Mouse (Mus musculus) neural tube, embryonic 12.5 days (tissue): ENCODE measurements around the gene Stard13. TPM values are rescaled to one million over a fixed set of nuclear protein-coding genes. Genes with fewer than 3 reads are reported as not detected.

Experiments
- ATAC-seq: fragments of 200-750 bp; cut with Nextera tagmentation; 2 replicates; pipeline ENCODE4 v1.8.0; 2017; ENCODE audit warnings: low read depth, mild to moderate bottlenecking, moderate TSS enrichment, moderate library complexity; ENCODE audit not compliant: low FRiP score
- H3K27ac ChIP-seq: fragments of 300-500 bp; sonication (generic); 2 replicates; pipeline ENCODE4 v1.5.1; 2016
- H3K27me3 ChIP-seq: fragments of 300-500 bp; sonication (generic); replicated peaks from 2 replicates; pipeline ENCODE4 v1.6.1; 2016; ENCODE audit warnings: mild to moderate bottlenecking
- H3K36me3 ChIP-seq: fragments of 300-500 bp; sonication (generic); 2 replicates; pipeline ENCODE4 v1.6.1; 2016; ENCODE audit warnings: mild to moderate bottlenecking
- H3K4me1 ChIP-seq: fragments of 300-500 bp; sonication (generic); 2 replicates; pipeline ENCODE4 v1.6.1; 2016
- H3K4me2 ChIP-seq: fragments of 300-500 bp; sonication (generic); replicated peaks from 2 replicates; pipeline ENCODE4 v1.6.1; 2016; ENCODE audit warnings: mild to moderate bottlenecking
- H3K4me3 ChIP-seq: fragments of 300-500 bp; sonication (generic); 2 replicates; pipeline ENCODE4 v1.5.1; 2016
- H3K9ac ChIP-seq: fragments of 300-500 bp; sonication (generic); 2 replicates; pipeline ENCODE4 v1.6.1; 2016; ENCODE audit warnings: mild to moderate bottlenecking
- H3K9me3 ChIP-seq: fragments of 300-500 bp; sonication (generic); 2 replicates; pipeline ENCODE4 v1.6.1; 2016; ENCODE audit warnings: mild to moderate bottlenecking
- WGBS: fragments of 180-500 bp; shearing (Covaris S2); methylation state at CpG from one replicate; pipeline ENCODE4 v1.1.7; 2016; 5-methylcytosine and 5-hydroxymethylcytosine counted together
- polyA plus RNA-seq: library from polyadenylated mRNA; unstranded; fragments of >200 nt; fragmentation: Nextera tagmentation; extraction: Ambion mirVana; gene quantifications from 2 replicates; pipeline ENCODE4 v1.2.1, GENCODE M21; 2016

The Stard13 gene
- polyA plus RNA-seq, 1 experiment from 2014 or later, result 11.2 TPM

GRCm38 (mm10) chr5:151105054-151105971 is 128.3 kb downstream of the Stard13 start:
- H3K4me1 ChIP-seq, result peaks cover 11% of the 10 kb centered on the region
- H3K4me3 ChIP-seq, result no peak overlapping the region
- no peak overlapping the region for H3K9ac ChIP-seq
- ATAC-seq, result no peak
- no peaks in the 10 kb centered on the region for H3K9me3 ChIP-seq
- H3K4me2 ChIP-seq, result no peak overlapping the region
- 80% methylated on average over 10 of the region's 10 CpGs for WGBS
- no peaks in the 10 kb centered on the region for H3K27me3 ChIP-seq
- H3K27ac ChIP-seq, result no peak overlapping the region
- H3K36me3 ChIP-seq, result no peaks in the 10 kb centered on the region

GRCm38 (mm10) chr5:151104354-151105053 is 129.1 kb downstream of the Stard13 start:
- no peak overlapping the region for H3K4me2 ChIP-seq
- no peak for ATAC-seq
- 61% methylated on average over 9 of the region's 9 CpGs for WGBS
- peaks cover 11% of the 10 kb centered on the region for H3K4me1 ChIP-seq
- H3K9ac ChIP-seq, result no peak overlapping the region
- H3K27me3 ChIP-seq, result no peaks in the 10 kb centered on the region
- no peaks in the 10 kb centered on the region for H3K9me3 ChIP-seq
- H3K4me3 ChIP-seq, result no peak overlapping the region
- no peak overlapping the region for H3K27ac ChIP-seq
- H3K36me3 ChIP-seq, result no peaks in the 10 kb centered on the region

- Histone ChIP-seq H3K36me3 (no peaks in the 10 kb centered on the region), H3K4me2 (no peak overlapping the region), H3K4me3 (no peak overlapping the region), H3K27ac (no peak overlapping the region), H3K9ac (no peak overlapping the region), H3K27me3 (no peaks in the 10 kb centered on the region), H3K9me3 (no peaks in the 10 kb centered on the region), H3K4me1 (peaks cover 8% of the 10 kb centered on the region)
- ATAC-seq, result no peak
- 79% methylated on average over 4 of the region's 4 CpGs for WGBS
These were observed 130.4 kb downstream of the Stard13 start for GRCm38 (mm10) chr5:151103284-151103683.

GRCm38 (mm10) chr5:151102262-151102661 is 131.4 kb downstream of the Stard13 start:
- Histone ChIP-seq H3K27ac (no peak overlapping the region), H3K9ac (no peak overlapping the region), H3K27me3 (no peaks in the 10 kb centered on the region), H3K9me3 (no peaks in the 10 kb centered on the region), H3K36me3 (no peaks in the 10 kb centered on the region), H3K4me3 (no peak overlapping the region), H3K4me2 (no peak overlapping the region), H3K4me1 (no peaks in the 10 kb centered on the region)
- 59% methylated on average over 2 of the region's 2 CpGs for WGBS
- ATAC-seq, result no peak

GRCm38 (mm10) chr5:151096012-151096411 is 137.6 kb downstream of the Stard13 start:
- Histone ChIP-seq H3K4me3 (no peak overlapping the region), H3K27ac (no peak overlapping the region), H3K36me3 (no peaks in the 10 kb centered on the region), H3K4me2 (no peak overlapping the region), H3K9ac (no peak overlapping the region), H3K4me1 (no peaks in the 10 kb centered on the region), H3K27me3 (no peaks in the 10 kb centered on the region), H3K9me3 (no peaks in the 10 kb centered on the region)
- 82% methylated on average over 6 of the region's 6 CpGs for WGBS
- no peak for ATAC-seq

- no peak overlapping the region for H3K27ac ChIP-seq
- no peak for ATAC-seq
- no peak overlapping the region for H3K9ac ChIP-seq
- H3K4me2 ChIP-seq, result no peak overlapping the region
- WGBS, result 74% methylated on average over 3 of the region's 3 CpGs
- H3K9me3 ChIP-seq, result no peaks in the 10 kb centered on the region
- no peak overlapping the region for H3K4me3 ChIP-seq
- no peaks in the 10 kb centered on the region for H3K27me3 ChIP-seq
- no peaks in the 10 kb centered on the region for H3K36me3 ChIP-seq
- no peaks in the 10 kb centered on the region for H3K4me1 ChIP-seq
These were observed 140.6 kb downstream of the Stard13 start for GRCm38 (mm10) chr5:151092886-151093665.

GRCm38 (mm10) chr5:151090996-151091395 is 142.6 kb downstream of the Stard13 start:
- 92% methylated on average over 6 of the region's 6 CpGs for WGBS

GRCm38 (mm10) chr5:151089201-151089600 is 144.4 kb downstream of the Stard13 start:
- H3K4me1 ChIP-seq, result no peaks in the 10 kb centered on the region
- H3K4me3 ChIP-seq, result no peak overlapping the region
- H3K27ac ChIP-seq, result no peak overlapping the region
- no peaks in the 10 kb centered on the region for H3K27me3 ChIP-seq
- no peaks in the 10 kb centered on the region for H3K36me3 ChIP-seq
- H3K4me2 ChIP-seq, result no peak overlapping the region
- no peak for ATAC-seq
- WGBS, result 37% methylated on average over 6 of the region's 6 CpGs
- no peaks in the 10 kb centered on the region for H3K9me3 ChIP-seq
- no peak overlapping the region for H3K9ac ChIP-seq

More at GRCm38 (mm10) chr5:151090996-151091395, 142.6 kb downstream of the Stard13 start:
- H3K27me3 ChIP-seq, result no peaks in the 10 kb centered on the region
- no peaks in the 10 kb centered on the region for H3K36me3 ChIP-seq
- H3K27ac ChIP-seq, result no peak overlapping the region
- H3K4me1 ChIP-seq, result no peaks in the 10 kb centered on the region
- H3K4me3 ChIP-seq, result no peak overlapping the region
- H3K4me2 ChIP-seq, result no peak overlapping the region
- no peak for ATAC-seq
- no peak overlapping the region for H3K9ac ChIP-seq
- no peaks in the 10 kb centered on the region for H3K9me3 ChIP-seq

- Histone ChIP-seq H3K9me3 (no peaks in the 10 kb centered on the region), H3K27ac (no peak overlapping the region), H3K36me3 (no peaks in the 10 kb centered on the region), H3K4me2 (no peak overlapping the region), H3K4me1 (no peaks in the 10 kb centered on the region), H3K27me3 (no peaks in the 10 kb centered on the region), H3K4me3 (no peak overlapping the region), H3K9ac (no peak overlapping the region)
- no peak for ATAC-seq
- WGBS, result 80% methylated on average over 9 of the region's 9 CpGs
These were observed 147.0 kb downstream of the Stard13 start for GRCm38 (mm10) chr5:151086425-151087202.

GRCm38 (mm10) chr5:151085749-151086148 is 147.9 kb downstream of the Stard13 start:
- Histone ChIP-seq H3K4me3 (no peak overlapping the region), H3K9ac (no peak overlapping the region), H3K27me3 (no peaks in the 10 kb centered on the region), H3K9me3 (no peaks in the 10 kb centered on the region), H3K27ac (no peak overlapping the region), H3K4me1 (no peaks in the 10 kb centered on the region), H3K4me2 (no peak overlapping the region), H3K36me3 (no peaks in the 10 kb centered on the region)
- WGBS, result 79% methylated on average over 8 of the region's 8 CpGs
- no peak for ATAC-seq

- Histone ChIP-seq H3K27ac (no peak overlapping the region), H3K36me3 (no peaks in the 10 kb centered on the region), H3K4me2 (no peak overlapping the region), H3K9me3 (0 out of 2 replicates have a peak, but pooled peaks cover 3% of the 10 kb centered on the region), H3K4me3 (no peak overlapping the region), H3K4me1 (no peaks in the 10 kb centered on the region), H3K9ac (no peak overlapping the region), H3K27me3 (no peaks in the 10 kb centered on the region)
- no peak for ATAC-seq
- WGBS, result 89% methylated on average over 4 of the region's 4 CpGs
These were observed 153.4 kb downstream of the Stard13 start for GRCm38 (mm10) chr5:151080276-151080675.
